Mouse (Mus musculus): Measurements from ENCODE around the gene D130043K22Rik. TPM values are rescaled to one million over a fixed set of nuclear protein-coding genes. Genes with fewer than 3 reads are reported as not detected.

The D130043K22Rik gene
- polyA plus RNA-seq, 1 experiment from 2014 or later = 1.2 TPM

DNA sequence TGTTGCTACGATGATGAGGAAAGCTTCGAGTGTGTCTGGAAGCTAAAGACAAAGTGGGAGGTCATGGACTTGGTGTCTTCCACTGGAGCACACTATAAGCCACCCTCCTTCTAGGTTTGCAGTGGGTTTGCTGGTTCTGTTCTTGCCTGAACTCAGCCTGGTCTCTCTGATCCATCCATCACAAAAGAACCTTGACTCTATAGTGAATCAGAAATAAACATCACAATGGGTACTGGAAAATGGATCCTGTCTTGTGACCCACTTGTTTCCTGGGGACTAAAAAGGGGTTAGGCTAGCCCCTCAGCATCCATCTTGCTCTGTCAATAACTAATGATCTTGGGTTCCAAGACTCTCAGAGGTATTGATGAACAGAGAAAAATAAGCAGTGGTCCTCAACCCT lies 57.0 kb downstream of the D130043K22Rik start:
- no peaks in the 10 kb centered on the region for H3K9me3 ChIP-seq (ENCODE audit: control insufficient read depth, low read length)
- no peak overlapping the region for H3K9ac ChIP-seq (ENCODE audit: low read length)
- H3K4me1 ChIP-seq (ENCODE audit: control insufficient read depth, insufficient read depth, low read length) = no peaks in the 10 kb centered on the region
- H3K27me3 ChIP-seq (ENCODE audit: control insufficient read depth, insufficient read depth, low read length) = no peaks in the 10 kb centered on the region
- no peak overlapping the region for H3K4me3 ChIP-seq (ENCODE audit: low read depth, low read length)
- H3K27ac ChIP-seq (ENCODE audit: low read depth, low read length) = no peak overlapping the region
- DNase-seq (ENCODE audit: low spot score) (no peak), ATAC-seq (ENCODE audit: insufficient read depth, low FRiP score, low TSS enrichment) (no peak)
- H3K36me3 ChIP-seq (ENCODE audit: control insufficient read depth, insufficient read depth, low read length) = no peaks in the 10 kb centered on the region
- 92% methylated on average over 2 of the region's 2 CpGs for whole genome bisulfite sequencing
- no peak overlapping the region for H3K4me2 ChIP-seq (ENCODE audit: low read depth)

DNA sequence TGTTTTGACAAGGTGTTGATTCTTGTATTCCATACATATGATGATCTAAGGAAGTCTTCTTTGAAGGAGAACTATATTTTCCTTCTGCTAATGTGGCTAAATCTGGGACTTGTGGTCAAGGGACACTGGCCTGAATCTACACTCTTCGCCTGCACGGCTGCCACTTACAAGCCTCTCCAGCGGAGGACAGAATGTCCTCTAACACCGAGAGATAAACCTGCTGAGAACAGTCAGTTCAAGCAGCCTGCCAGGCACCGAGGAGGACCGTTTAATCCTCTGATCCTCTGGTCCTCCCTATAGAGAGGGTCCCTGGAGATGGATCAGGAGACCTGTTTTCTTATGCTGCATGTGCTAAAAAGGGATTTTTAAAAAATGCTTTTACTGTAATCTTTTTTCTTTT lies 58.5 kb downstream of the D130043K22Rik start:
- H3K4me1 ChIP-seq (ENCODE audit: control insufficient read depth, insufficient read depth, low read length) = no peaks in the 10 kb centered on the region
- 84% methylated on average over 6 of the region's 6 CpGs for WGBS
- no peak for ATAC-seq (ENCODE audit: insufficient read depth, low FRiP score, low TSS enrichment)

DNA sequence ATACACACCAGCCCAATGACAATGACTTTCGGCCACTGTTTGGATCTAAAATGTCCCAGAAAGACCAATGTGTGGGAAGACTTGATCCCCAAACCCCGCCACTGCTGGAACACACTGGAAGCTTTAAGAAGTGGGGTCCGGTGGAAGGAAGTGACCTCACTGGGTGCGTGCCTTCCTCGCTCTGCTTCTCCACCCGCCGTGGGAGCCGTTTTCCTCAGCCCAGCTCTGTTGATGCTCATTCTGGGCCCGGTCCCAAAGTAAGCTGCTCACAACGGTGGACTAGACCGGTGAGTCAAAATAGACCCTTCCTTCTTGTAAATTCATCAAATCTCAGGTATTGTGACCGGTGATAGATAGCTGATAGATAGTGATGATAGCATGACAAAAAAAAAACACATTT lies 60.5 kb downstream of the D130043K22Rik start:
- no peak for ATAC-seq (ENCODE audit: insufficient read depth, low FRiP score, low TSS enrichment)
- Histone ChIP-seq H3K9me3 (ENCODE audit: control insufficient read depth, low read length) (no peaks in the 10 kb centered on the region), H3K36me3 (ENCODE audit: control insufficient read depth, insufficient read depth, low read length) (no peaks in the 10 kb centered on the region), H3K4me2 (ENCODE audit: low read depth) (no peak overlapping the region), H3K4me1 (ENCODE audit: control insufficient read depth, insufficient read depth, low read length) (no peaks in the 10 kb centered on the region), H3K27ac (ENCODE audit: low read depth, low read length) (no peak overlapping the region), H3K9ac (ENCODE audit: low read length) (no peak overlapping the region), H3K4me3 (ENCODE audit: low read depth, low read length) (no peak overlapping the region), H3K27me3 (ENCODE audit: control insufficient read depth, insufficient read depth, low read length) (no peaks in the 10 kb centered on the region)
- WGBS = 89% methylated on average over 12 of the region's 12 CpGs
- DNase-seq (ENCODE audit: low spot score) = no peak

More for the DNA sequence above, 58.5 kb downstream of the D130043K22Rik start:
- Histone ChIP-seq H3K9ac (ENCODE audit: low read length) (no peak overlapping the region), H3K9me3 (ENCODE audit: control insufficient read depth, low read length) (no peaks in the 10 kb centered on the region), H3K27me3 (ENCODE audit: control insufficient read depth, insufficient read depth, low read length) (no peaks in the 10 kb centered on the region), H3K36me3 (ENCODE audit: control insufficient read depth, insufficient read depth, low read length) (no peaks in the 10 kb centered on the region), H3K27ac (ENCODE audit: low read depth, low read length) (no peak overlapping the region), H3K4me2 (ENCODE audit: low read depth) (no peak overlapping the region), H3K4me3 (ENCODE audit: low read depth, low read length) (no peak overlapping the region)
- no peak for DNase-seq (ENCODE audit: low spot score)

DNA sequence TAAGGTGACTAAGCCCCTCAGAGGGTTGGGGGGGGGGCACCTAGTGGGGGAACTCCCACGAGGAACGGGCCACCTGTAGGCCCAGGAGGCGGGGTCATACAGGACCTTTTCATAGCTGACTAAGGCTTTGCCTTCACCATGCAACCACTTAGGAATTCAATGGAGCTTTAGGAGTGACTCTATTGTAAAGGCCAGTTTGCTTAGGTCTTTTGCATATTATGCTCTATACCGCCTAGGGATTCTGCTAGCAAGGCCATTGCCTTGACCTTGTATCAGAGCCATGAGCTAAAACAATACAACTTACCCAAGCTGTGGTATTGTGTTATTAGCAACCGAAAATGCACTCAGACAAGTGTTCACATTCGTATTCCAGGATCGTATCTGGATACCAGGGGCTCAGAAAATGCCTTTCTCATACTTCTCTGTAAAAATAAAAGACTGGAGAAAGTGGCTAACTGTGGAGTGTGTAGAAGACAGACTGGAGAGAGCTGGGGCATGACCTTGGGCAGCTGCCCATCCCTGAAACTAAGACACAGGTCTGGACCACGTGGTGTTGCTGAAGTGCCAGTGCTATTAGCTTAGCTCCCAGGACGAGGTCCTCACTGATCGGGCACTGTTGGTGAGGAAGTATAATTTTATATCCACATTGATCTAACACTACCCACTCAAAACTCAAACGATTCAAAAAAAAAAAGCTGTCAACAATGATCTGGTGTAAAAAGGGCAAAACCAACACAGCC lies 62.1 kb downstream of the D130043K22Rik start:
- 86% methylated on average over 11 of the region's 11 CpGs for WGBS
- no peak overlapping the region for H3K4me2 ChIP-seq (ENCODE audit: low read depth)
- H3K9me3 ChIP-seq (ENCODE audit: control insufficient read depth, low read length) = no peaks in the 10 kb centered on the region
- no peaks in the 10 kb centered on the region for H3K4me1 ChIP-seq (ENCODE audit: control insufficient read depth, insufficient read depth, low read length)
- no peak overlapping the region for H3K4me3 ChIP-seq (ENCODE audit: low read depth, low read length)
- H3K27ac ChIP-seq (ENCODE audit: low read depth, low read length) = no peak overlapping the region
- ATAC-seq (ENCODE audit: insufficient read depth, low FRiP score, low TSS enrichment) (no peak), DNase-seq (ENCODE audit: low spot score) (no peak)
- H3K27me3 ChIP-seq (ENCODE audit: control insufficient read depth, insufficient read depth, low read length) = no peaks in the 10 kb centered on the region
- no peak overlapping the region for H3K9ac ChIP-seq (ENCODE audit: low read length)
- H3K36me3 ChIP-seq (ENCODE audit: control insufficient read depth, insufficient read depth, low read length) = no peaks in the 10 kb centered on the region

DNA sequence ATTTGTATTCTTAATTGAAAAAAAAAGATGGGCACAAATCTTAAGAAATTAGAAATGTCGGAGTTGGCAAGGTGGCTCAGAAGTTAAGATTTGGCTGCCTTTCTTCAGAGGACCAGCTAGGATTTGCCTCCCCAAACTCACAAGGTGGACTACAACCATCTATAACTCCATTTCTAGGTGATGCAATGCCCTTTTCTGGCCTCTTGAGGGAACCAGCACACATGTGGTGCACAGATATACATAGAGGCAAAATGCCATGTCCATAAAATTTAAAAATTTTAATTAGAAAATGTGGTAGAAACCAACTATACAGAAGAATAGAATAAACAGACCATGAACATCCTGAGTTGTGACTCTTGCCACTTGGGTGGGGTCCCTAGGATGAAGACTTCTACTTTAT lies 64.2 kb downstream of the D130043K22Rik start:
- no peak for ATAC-seq (ENCODE audit: insufficient read depth, low FRiP score, low TSS enrichment)
- no peaks in the 10 kb centered on the region for H3K4me1 ChIP-seq (ENCODE audit: control insufficient read depth, insufficient read depth, low read length)
- DNase-seq (ENCODE audit: low spot score) = no peak
- H3K9ac ChIP-seq (ENCODE audit: low read length) = no peak overlapping the region
- H3K9me3 ChIP-seq (ENCODE audit: control insufficient read depth, low read length) = no peaks in the 10 kb centered on the region
- no peak overlapping the region for H3K4me2 ChIP-seq (ENCODE audit: low read depth)
- H3K27ac ChIP-seq (ENCODE audit: low read depth, low read length) = no peak overlapping the region
- no peaks in the 10 kb centered on the region for H3K27me3 ChIP-seq (ENCODE audit: control insufficient read depth, insufficient read depth, low read length)
- no peaks in the 10 kb centered on the region for H3K36me3 ChIP-seq (ENCODE audit: control insufficient read depth, insufficient read depth, low read length)
- no peak overlapping the region for H3K4me3 ChIP-seq (ENCODE audit: low read depth, low read length)
- WGBS = 100% methylated on average over 1 of the region's 1 CpGs

DNA sequence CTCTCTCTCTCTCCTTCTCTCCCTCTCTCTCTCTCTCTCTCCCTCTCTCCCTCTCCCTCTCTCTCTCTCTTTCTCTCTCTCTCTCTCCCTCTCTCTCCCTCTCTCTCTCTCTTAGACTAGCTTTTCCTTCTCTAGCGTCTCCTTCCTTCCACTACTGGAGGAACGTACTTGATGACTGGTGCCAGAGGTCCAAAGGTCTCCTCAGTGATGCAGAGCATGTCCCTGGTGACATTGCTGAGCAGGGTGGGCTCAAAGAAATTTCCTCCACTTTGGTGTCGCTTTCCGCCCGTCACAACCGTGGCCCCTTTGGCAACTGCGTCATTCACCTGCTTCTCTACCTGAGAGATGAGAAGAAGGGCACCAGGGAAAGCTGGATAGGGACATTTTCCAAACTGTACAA lies 68.6 kb downstream of the D130043K22Rik start:
- Histone ChIP-seq H3K4me1 (ENCODE audit: control insufficient read depth, insufficient read depth, low read length) (no peaks in the 10 kb centered on the region), H3K36me3 (ENCODE audit: control insufficient read depth, insufficient read depth, low read length) (no peaks in the 10 kb centered on the region), H3K9me3 (ENCODE audit: control insufficient read depth, low read length) (no peaks in the 10 kb centered on the region), H3K27ac (ENCODE audit: low read depth, low read length) (no peak overlapping the region), H3K27me3 (ENCODE audit: control insufficient read depth, insufficient read depth, low read length) (no peaks in the 10 kb centered on the region), H3K4me3 (ENCODE audit: low read depth, low read length) (no peak overlapping the region), H3K9ac (ENCODE audit: low read length) (no peak overlapping the region), H3K4me2 (ENCODE audit: low read depth) (no peak overlapping the region)
- ATAC-seq (ENCODE audit: insufficient read depth, low FRiP score, low TSS enrichment) (no peak), DNase-seq (ENCODE audit: low spot score) (no peak)
- WGBS = 92% methylated on average over 7 of the region's 7 CpGs

DNA sequence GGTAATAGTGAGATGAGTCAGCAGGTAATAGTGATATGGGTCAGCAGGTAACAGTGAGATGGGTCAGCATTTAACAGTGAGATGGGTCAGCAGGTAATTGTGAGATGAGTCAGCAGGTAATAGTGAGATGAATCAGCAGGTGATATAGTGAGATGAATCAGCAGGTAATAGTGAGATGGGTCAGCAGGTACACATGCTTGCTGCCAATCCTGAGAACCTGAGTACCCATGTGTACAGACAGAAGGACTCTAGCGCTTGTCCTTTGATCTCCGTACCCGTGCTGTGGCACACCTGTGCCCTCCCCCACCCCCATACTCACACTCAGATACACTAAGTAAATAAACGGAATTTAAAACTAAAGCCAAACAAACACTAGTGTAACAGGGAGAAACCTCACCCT lies 70.0 kb downstream of the D130043K22Rik start:
- H3K36me3 ChIP-seq (ENCODE audit: control insufficient read depth, insufficient read depth, low read length) = no peaks in the 10 kb centered on the region
- H3K4me2 ChIP-seq (ENCODE audit: low read depth) = no peak overlapping the region
- 90% methylated on average over 4 of the region's 4 CpGs for WGBS

DNA sequence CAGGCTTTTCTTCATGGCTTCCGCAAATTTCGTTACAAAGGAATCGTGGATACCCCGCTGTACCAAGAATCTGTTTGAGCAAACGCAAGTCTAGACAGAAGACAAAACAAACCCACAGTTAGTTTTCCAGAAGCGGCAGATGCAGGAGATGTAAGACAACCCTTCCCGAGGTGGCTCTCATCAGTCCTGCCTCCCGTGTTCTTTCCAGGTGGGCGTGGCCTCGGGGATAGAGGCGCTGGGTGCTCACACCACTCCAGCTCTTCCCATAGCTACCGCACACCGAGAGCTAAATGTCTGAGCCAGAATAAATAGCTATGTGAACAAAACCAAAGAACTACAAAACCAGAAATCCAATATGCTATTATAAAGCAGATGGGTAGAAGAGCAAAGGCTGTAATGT lies 70.9 kb downstream of the D130043K22Rik start:
- no peaks in the 10 kb centered on the region for H3K9me3 ChIP-seq (ENCODE audit: control insufficient read depth, low read length)
- 77% methylated on average over 13 of the region's 13 CpGs for WGBS
- no peak overlapping the region for H3K9ac ChIP-seq (ENCODE audit: low read length)
- H3K4me2 ChIP-seq (ENCODE audit: low read depth) = no peak overlapping the region
- no peaks in the 10 kb centered on the region for H3K4me1 ChIP-seq (ENCODE audit: control insufficient read depth, insufficient read depth, low read length)
- H3K36me3 ChIP-seq (ENCODE audit: control insufficient read depth, insufficient read depth, low read length) = no peaks in the 10 kb centered on the region
- DNase-seq (ENCODE audit: low spot score) = no peak
- H3K27ac ChIP-seq (ENCODE audit: low read depth, low read length) = no peak overlapping the region
- ATAC-seq (ENCODE audit: insufficient read depth, low FRiP score, low TSS enrichment) = no peak
- H3K27me3 ChIP-seq (ENCODE audit: control insufficient read depth, insufficient read depth, low read length) = no peaks in the 10 kb centered on the region
- H3K4me3 ChIP-seq (ENCODE audit: low read depth, low read length) = no peak overlapping the region

More for the DNA sequence above, 70.0 kb downstream of the D130043K22Rik start:
- Histone ChIP-seq H3K4me3 (ENCODE audit: low read depth, low read length) (no peak overlapping the region), H3K9ac (ENCODE audit: low read length) (no peak overlapping the region), H3K9me3 (ENCODE audit: control insufficient read depth, low read length) (no peaks in the 10 kb centered on the region), H3K27ac (ENCODE audit: low read depth, low read length) (no peak overlapping the region), H3K4me1 (ENCODE audit: control insufficient read depth, insufficient read depth, low read length) (no peaks in the 10 kb centered on the region), H3K27me3 (ENCODE audit: control insufficient read depth, insufficient read depth, low read length) (no peaks in the 10 kb centered on the region)
- DNase-seq (ENCODE audit: low spot score) = no peak
- ATAC-seq (ENCODE audit: insufficient read depth, low FRiP score, low TSS enrichment) = no peak

DNA sequence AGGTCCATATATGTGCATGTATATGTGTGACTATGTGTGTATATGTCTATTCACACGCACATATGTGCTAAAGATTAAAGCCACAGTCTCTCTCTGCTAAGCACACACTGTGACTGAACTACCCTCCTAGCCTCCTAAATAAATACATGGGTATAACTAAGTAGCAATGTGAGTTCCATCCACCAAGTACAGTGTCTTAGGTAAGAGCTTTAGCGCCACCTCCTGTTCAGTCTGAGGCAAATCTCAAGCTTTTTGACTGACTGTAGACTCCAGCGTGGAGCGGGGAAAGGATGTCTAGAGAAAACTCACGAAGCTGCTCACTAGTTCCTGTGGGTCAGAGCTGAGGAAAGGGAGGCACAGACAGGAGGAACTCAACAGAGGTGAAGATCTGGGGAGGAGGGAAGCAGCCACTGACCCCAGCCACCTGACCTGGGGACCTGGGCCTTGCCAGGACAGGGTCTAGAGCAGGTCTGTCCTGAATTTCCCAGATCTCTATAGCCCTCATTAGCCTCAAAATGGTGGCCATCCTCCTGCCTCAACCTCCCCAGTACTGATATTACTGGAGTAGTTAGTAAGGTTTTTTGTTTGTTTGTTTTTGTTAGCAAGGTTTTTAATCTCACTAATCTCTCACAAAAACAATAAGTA lies 75.5 kb downstream of the D130043K22Rik start:
- ATAC-seq (ENCODE audit: insufficient read depth, low FRiP score, low TSS enrichment) (peak; percentile 41; the same call in 1 of the 2 replicates), DNase-seq (ENCODE audit: low spot score) (peak; percentile 55)
- no peak overlapping the region for H3K4me3 ChIP-seq (ENCODE audit: low read depth, low read length)
- H3K4me2 ChIP-seq (ENCODE audit: low read depth) = no peak overlapping the region
- no peaks in the 10 kb centered on the region for H3K27me3 ChIP-seq (ENCODE audit: control insufficient read depth, insufficient read depth, low read length)
- WGBS = 23% methylated on average over 5 of the region's 5 CpGs
- H3K9me3 ChIP-seq (ENCODE audit: control insufficient read depth, low read length) = no peaks in the 10 kb centered on the region
- no peaks in the 10 kb centered on the region for H3K36me3 ChIP-seq (ENCODE audit: control insufficient read depth, insufficient read depth, low read length)
- no peaks in the 10 kb centered on the region for H3K4me1 ChIP-seq (ENCODE audit: control insufficient read depth, insufficient read depth, low read length)
- H3K27ac ChIP-seq (ENCODE audit: low read depth, low read length) = no peak overlapping the region
- H3K9ac ChIP-seq (ENCODE audit: low read length) = no peak overlapping the region
